Mouse (Mus musculus) kidney, adult 2 months (tissue): ENCODE measurements around the gene Polr3e. TPM values are rescaled to one million over a fixed set of nuclear protein-coding genes. Genes with fewer than 3 reads are reported as not detected.
"Not testable (repeated sequence)": the region's sequence is repeated elsewhere in the genome, so short reads cannot be mapped to it uniquely, and the experiment has no call there.

ENCODE experiments used
- DNase-seq: peaks from one replicate; pipeline ENCODE4 v3.0.0; 2021
- H3K27ac ChIP-seq: fragments of 200-500 bp; 2 replicates; pipeline ENCODE4 v1.5.1; 2012; ENCODE audit warnings: low read depth, low read length, control low read depth, inconsistent platforms; ENCODE audit not compliant: insufficient read depth
- H3K27me3 ChIP-seq: fragments of 200-500 bp; replicated peaks from 2 replicates; pipeline ENCODE4 v1.6.1; 2012; ENCODE audit warnings: mild to moderate bottlenecking, moderate library complexity, low read length, inconsistent platforms; ENCODE audit not compliant: control insufficient read depth, insufficient read depth
- H3K36me3 ChIP-seq: fragments of 200-500 bp; 2 replicates; pipeline ENCODE4 v1.6.1; 2012; ENCODE audit warnings: mild to moderate bottlenecking, moderate library complexity, low read length, inconsistent platforms; ENCODE audit not compliant: control insufficient read depth, insufficient read depth
- H3K4me1 ChIP-seq: fragments of 200-500 bp; 2 replicates; pipeline ENCODE4 v1.6.1; 2011; ENCODE audit warnings: low read length; ENCODE audit not compliant: control insufficient read depth, insufficient read depth
- H3K4me3 ChIP-seq: fragments of 200-500 bp; 2 replicates; pipeline ENCODE4 v1.5.1; 2011; ENCODE audit warnings: mild to moderate bottlenecking, low read depth, low read length, control low read depth; ENCODE audit not compliant: insufficient read depth
- CTCF ChIP-seq: fragments of 200-500 bp; conservative IDR thresholded peaks from 2 replicates; pipeline ENCODE4 v1.5.1; 2011; ENCODE audit warnings: low read depth, mild to moderate bottlenecking, control low read depth, low read length, moderate library complexity, mixed read lengths; ENCODE audit not compliant: insufficient read depth, insufficient read length
- POLR2A ChIP-seq: fragments of 200-500 bp; IDR thresholded peaks from one replicate; pipeline ENCODE4 v1.6.1; 2011; ENCODE audit warnings: low read depth, low read length, control low read depth
- WGBS: fragments of 180-500 bp; shearing (Covaris S2); methylation state at CpG from one replicate; pipeline ENCODE4 v1.1.7; 2018; 5-methylcytosine and 5-hydroxymethylcytosine counted together
- polyA plus RNA-seq: library from polyadenylated mRNA; depleted of rRNA; stranded (reverse); fragments of >200 nt; gene quantifications from 2 replicates; pipeline ENCODE4 v1.2.3, GENCODE M21; 2012

The Polr3e gene
- polyA plus RNA-seq, 1 experiment: 26.9 TPM

DNA sequence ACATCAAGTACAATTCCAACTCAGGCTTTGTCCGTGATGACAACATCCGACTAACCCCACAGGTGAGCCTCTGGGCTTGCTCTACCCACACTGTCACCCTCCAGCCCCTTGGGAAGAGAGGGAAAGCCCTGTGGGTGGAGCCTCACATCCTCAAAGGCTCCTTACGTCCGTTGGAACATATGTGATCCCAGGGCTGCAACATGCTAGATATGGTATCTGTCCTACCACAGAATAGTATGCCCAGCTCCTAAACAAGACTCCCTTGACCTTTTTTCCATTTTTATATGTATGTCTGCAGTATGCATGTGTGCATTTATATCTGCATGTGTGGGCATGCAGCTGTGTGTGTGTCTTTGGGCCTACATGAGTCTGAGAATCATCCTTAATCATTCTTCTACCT lies 32.8 kb upstream of the Polr3e start:
- Histone ChIP-seq H3K4me1 (no peaks in the 10 kb centered on the region), H3K27me3 (no peaks in the 10 kb centered on the region), H3K27ac (no peak overlapping the region), H3K36me3 (no peaks in the 10 kb centered on the region), H3K4me3 (no peak overlapping the region)
- 96% methylated on average over 4 of the region's 4 CpGs for WGBS
- TF ChIP-seq POLR2A (no peak), CTCF (no peak)
- DNase-seq: no peak

- Histone ChIP-seq H3K4me1 (no peaks in the 10 kb centered on the region), H3K4me3 (no peak overlapping the region), H3K27me3 (no peaks in the 10 kb centered on the region), H3K36me3 (no peaks in the 10 kb centered on the region), H3K27ac (no peak overlapping the region)
- WGBS: 80% methylated on average over 5 of the region's 5 CpGs
- DNase-seq: no peak
- TF ChIP-seq CTCF: no peak
- no peak for TF ChIP-seq POLR2A
Observed at GRCm38 (mm10) chr7:120893123-120893522, 24.4 kb upstream of the Polr3e start.

DNA sequence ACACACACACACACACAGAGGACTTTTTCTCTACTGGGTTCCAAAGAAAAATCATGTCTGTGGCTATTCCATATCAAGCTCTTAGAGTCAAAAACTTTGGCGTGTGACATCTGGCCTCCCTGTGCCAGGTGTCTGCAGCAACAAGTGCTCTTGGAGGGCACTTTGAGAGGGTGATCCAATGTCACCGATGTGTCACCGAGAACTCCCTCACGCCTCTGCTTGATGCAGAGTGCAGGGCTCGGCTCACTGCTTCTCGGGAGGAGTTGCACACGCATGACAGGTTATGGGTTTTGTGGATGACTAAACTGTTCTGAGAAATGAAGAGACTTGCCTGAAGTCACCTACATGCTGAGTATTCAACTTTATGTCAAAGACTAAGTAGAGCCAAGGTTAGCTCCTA lies 20.5 kb upstream of the Polr3e start:
- no peaks in the 10 kb centered on the region for H3K36me3 ChIP-seq
- H3K4me1 ChIP-seq: no peaks in the 10 kb centered on the region
- no peaks in the 10 kb centered on the region for H3K27me3 ChIP-seq
- no peak for TF ChIP-seq POLR2A
- TF ChIP-seq CTCF: no peak
- H3K27ac ChIP-seq: no peak overlapping the region
- no peak for DNase-seq
- no peak overlapping the region for H3K4me3 ChIP-seq
- WGBS: 63% methylated on average over 7 of the region's 7 CpGs

GRCm38 (mm10) chr7:120897711-120898335 lies 19.7 kb upstream of the Polr3e start:
- TF ChIP-seq CTCF (no peak), POLR2A (no peak)
- DNase-seq: no peak

DNA sequence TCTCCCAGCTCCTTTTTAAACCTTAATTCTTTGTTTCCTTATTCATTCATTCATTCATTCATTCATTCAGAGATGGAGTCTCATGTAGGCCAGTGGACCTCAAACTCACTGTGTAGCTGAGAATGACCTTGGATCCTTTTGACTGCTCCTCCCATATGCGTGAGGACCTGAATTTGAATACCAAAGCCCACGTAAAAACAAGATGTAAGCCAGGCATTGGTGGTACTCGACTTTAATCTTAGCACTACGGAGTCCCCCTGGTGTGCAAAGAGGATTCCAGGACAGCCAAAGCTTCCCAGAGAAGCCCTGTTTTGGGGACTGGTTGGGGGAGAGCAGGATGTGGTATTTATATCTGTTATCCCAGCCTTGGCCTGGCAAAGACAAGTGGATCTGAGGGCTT lies 17.4 kb upstream of the Polr3e start:
- Histone ChIP-seq H3K27me3 (no peaks in the 10 kb centered on the region), H3K36me3 (no peaks in the 10 kb centered on the region), H3K4me3 (no peak overlapping the region), H3K27ac (no peak overlapping the region), H3K4me1 (no peaks in the 10 kb centered on the region)
- TF ChIP-seq POLR2A (no peak), CTCF (no peak)
- DNase-seq: no peak
- WGBS: 84% methylated on average over 4 of the region's 4 CpGs

More at GRCm38 (mm10) chr7:120897711-120898335, 19.7 kb upstream of the Polr3e start:
- 79% methylated on average over 9 of the region's 9 CpGs for WGBS
- Histone ChIP-seq H3K27ac (no peak overlapping the region), H3K27me3 (no peaks in the 10 kb centered on the region), H3K36me3 (no peaks in the 10 kb centered on the region), H3K4me1 (no peaks in the 10 kb centered on the region), H3K4me3 (no peak overlapping the region)

GRCm38 (mm10) chr7:120901701-120902100 lies 15.8 kb upstream of the Polr3e start:
- H3K36me3 ChIP-seq: no peaks in the 10 kb centered on the region

DNA sequence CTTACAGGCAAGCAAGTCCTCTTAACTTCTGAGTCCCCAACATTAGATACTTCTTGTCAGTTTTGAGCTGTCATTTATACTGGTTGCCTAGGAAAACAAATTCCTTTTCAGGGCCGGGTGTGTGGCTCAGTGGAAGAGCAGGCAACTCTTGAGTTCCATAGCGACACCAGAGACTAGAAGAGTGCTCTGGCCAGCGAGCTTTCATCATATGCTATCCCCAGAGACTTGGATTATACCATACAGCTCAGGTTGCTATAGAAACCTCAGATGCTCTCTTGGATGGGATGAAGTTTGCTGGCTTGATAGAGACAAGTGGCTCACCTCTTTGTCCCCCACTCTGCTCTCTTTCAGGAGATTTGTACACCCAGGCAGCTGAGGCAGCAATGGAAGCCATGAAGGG lies 14.6 kb upstream of the Polr3e start:
- no peaks in the 10 kb centered on the region for H3K4me1 ChIP-seq
- no peaks in the 10 kb centered on the region for H3K27me3 ChIP-seq
- no peak overlapping the region for H3K4me3 ChIP-seq
- TF ChIP-seq POLR2A: no peak
- TF ChIP-seq CTCF: no peak
- no peaks in the 10 kb centered on the region for H3K36me3 ChIP-seq
- H3K27ac ChIP-seq: no peak overlapping the region
- 81% methylated on average over 3 of the region's 3 CpGs for WGBS
- DNase-seq: no peak

More at GRCm38 (mm10) chr7:120901701-120902100, 15.8 kb upstream of the Polr3e start:
- Histone ChIP-seq H3K4me1 (no peaks in the 10 kb centered on the region), H3K4me3 (no peak overlapping the region), H3K27ac (no peak overlapping the region), H3K27me3 (no peaks in the 10 kb centered on the region)
- WGBS: 52% methylated on average over 8 of the region's 8 CpGs
- peak; percentile 11 for DNase-seq
- TF ChIP-seq CTCF: no peak
- no peak for TF ChIP-seq POLR2A

DNA sequence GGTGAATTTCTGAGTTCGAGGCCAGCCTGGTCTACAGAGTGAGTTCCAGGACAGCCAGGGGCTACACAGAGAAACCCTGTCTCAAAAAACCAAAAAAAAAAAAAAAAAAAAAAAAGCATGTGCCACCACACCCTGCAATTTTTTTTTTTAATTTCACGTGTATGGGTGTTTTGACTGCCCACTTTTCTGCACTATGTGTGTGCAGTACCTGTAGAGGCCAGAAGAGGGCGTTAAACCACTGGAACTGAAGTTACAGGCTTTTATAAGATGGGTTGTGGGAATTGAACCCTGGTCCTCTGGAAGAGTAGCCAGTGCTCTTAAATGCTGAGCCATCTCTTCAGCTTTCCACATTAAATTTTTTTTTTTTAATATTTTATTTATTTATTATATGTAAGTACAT lies 7.4 kb upstream of the Polr3e start:
- H3K4me3 ChIP-seq, H3K27ac ChIP-seq, H3K36me3 ChIP-seq, H3K27me3 ChIP-seq, DNase-seq, H3K4me1 ChIP-seq: not testable (repeated sequence)
- WGBS: 77% methylated on average over 3 of the region's 3 CpGs

- not testable (repeated sequence) for DNase-seq, H3K36me3 ChIP-seq, H3K4me3 ChIP-seq, H3K4me1 ChIP-seq, H3K27me3 ChIP-seq, H3K27ac ChIP-seq
- 88% methylated on average over 6 of the region's 6 CpGs for WGBS
Observed at GRCm38 (mm10) chr7:120911268-120911667, 6.3 kb upstream of the Polr3e start.
